ENCODE assay signal across 7 mouse cellular contexts in genomic region chr14:32587013-32587784, GRCm38 (mm10). TPM values are rescaled to one million over a fixed set of nuclear protein-coding genes. Genes with fewer than 3 reads are reported as not detected.
DNase-seq lines count a peak whose midpoint lies in the region; ATAC-seq lines count a peak whose summit lies in the region.

No protein-coding gene starts in this region.

- H3K9me3 ChIP-seq in hindbrain, embryonic 11.5 days (ENCODE audit: control insufficient read depth, low read length): no peaks in the 10 kb centered on the region

- H3K9ac ChIP-seq in hindbrain, embryonic 11.5 days (ENCODE audit: low read depth, low read length): no peak overlapping the region

- 11% methylated on average over 10 of the region's 10 CpGs for WGBS in hindbrain, embryonic 11.5 days

- no peak overlapping the region for H3K4me2 ChIP-seq in hindbrain, embryonic 11.5 days (replicated peaks; ENCODE audit: low read depth, low read length)

- no peaks in the 10 kb centered on the region for H3K27me3 ChIP-seq in hindbrain, embryonic 11.5 days (ENCODE audit: control insufficient read depth, insufficient read depth, low read length)

- H3K36me3 ChIP-seq in hindbrain, embryonic 11.5 days (ENCODE audit: control insufficient read depth, insufficient read depth, low read length): no peaks in the 10 kb centered on the region

- no peak overlapping the region for H3K27ac ChIP-seq in hindbrain, embryonic 11.5 days (ENCODE audit: low read depth, low read length)

- DNase-seq in MEL-GATA-1-ER (ENCODE audit: extremely low read depth, low read depth): peak; percentile 54
- peak; percentile 73 to 79 for DNase-seq in adrenal gland, postnatal 36 days
- DNase-seq in hindbrain, embryonic 11.5 days (ENCODE audit: low spot score): peak; percentile 87
- DNase-seq in layer of hippocampus, postnatal 36 days: peak; percentile 64 to 74
- peak; percentile 82 for DNase-seq in mesoderm, embryonic 11.5 days (ENCODE audit: low read depth, low spot score)
- DNase-seq in right cerebral cortex, postnatal 4 days: peak; percentile 91

- peak; percentile 82 for ATAC-seq in erythroblast, adult 5-6 weeks (replicated peaks; ENCODE audit: low FRiP score, poor library complexity, severe bottlenecking)
- ATAC-seq in hindbrain, embryonic 11.5 days (ENCODE audit: low FRiP score): no peak

- no peaks in the 10 kb centered on the region for H3K4me1 ChIP-seq in hindbrain, embryonic 11.5 days (replicated peaks; ENCODE audit: control insufficient read depth, insufficient read depth, low read length)

- H3K4me3 ChIP-seq in hindbrain, embryonic 11.5 days (ENCODE audit: low read depth, low read length): no peak overlapping the region

RNA-seq across cellular contexts. Expression of gene Prrxl1, which starts 12.0 kb away (rescaled TPM):
- under 1 TPM; 0.73 to 0.76 TPM for total RNA-seq in adrenal gland, postnatal 36 days (2021)
- total RNA-seq in erythroblast, adult 5-6 weeks (2015; ENCODE audit: low replicate concordance): not detected in 2 replicates
- 0.56 TPM in 1 of 2 replicates, not detected in the other for total RNA-seq in erythroblast, adult 5-6 weeks (2017; ENCODE audit: low replicate concordance)
- 13.2 and 18.2 TPM in 2 replicates for polyA plus RNA-seq in hindbrain, embryonic 11.5 days (2014; fragmentation: Nextera tagmentation; extraction: Ambion mirVana)
- not detected for total RNA-seq in layer of hippocampus, postnatal 36 days (2021)
